Mouse (Mus musculus) splenic B cell, adult 2 months (primary cell): Measurements from ENCODE around the gene Dnah8.
A peak's percentile ranks its signal among the peaks of the same experiment; 100 is the strongest.

Experiments used
- DNase-seq: peaks from one replicate; pipeline ENCODE4 v3.0.0-alpha.2; 2011; ENCODE audit warnings: low read depth, low spot score
- H3K27me3 ChIP-seq: 2 replicates; pipeline ENCODE4 v1.6.1; 2012; ENCODE audit warnings: mild to moderate bottlenecking, low read length, moderate library complexity, mixed read lengths; ENCODE audit not compliant: control insufficient read depth, poor library complexity, insufficient read depth, severe bottlenecking
- H3K36me3 ChIP-seq: 2 replicates; pipeline ENCODE4 v1.6.1; 2012; ENCODE audit warnings: mild to moderate bottlenecking, low read length, moderate library complexity, mixed read lengths; ENCODE audit not compliant: control insufficient read depth, poor library complexity, insufficient read depth, severe bottlenecking

Dnah8 gene

DNA sequence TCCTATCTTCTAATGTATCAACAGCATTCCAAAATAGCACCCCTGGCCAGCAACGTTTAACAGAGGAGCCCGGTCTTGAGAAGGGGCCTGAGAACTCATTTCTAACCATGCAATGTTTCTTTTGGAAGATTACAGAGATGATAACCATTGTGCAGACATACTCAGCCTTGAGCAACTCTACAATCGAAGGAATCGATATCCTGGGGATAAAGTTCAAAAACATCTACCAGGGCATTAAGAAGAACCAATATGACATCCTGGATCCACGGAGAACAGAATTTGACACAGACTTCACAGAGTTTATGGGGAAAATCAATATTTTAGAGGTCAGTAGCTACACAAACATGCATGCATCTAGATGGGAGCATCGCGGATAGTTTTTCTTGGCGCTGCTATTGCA lies 39.0 kb downstream of the Dnah8 start:
- Histone ChIP-seq H3K27me3 (no peaks in the 10 kb centered on the region), H3K36me3 (no peaks in the 10 kb centered on the region)
- DNase-seq = no peak

DNA sequence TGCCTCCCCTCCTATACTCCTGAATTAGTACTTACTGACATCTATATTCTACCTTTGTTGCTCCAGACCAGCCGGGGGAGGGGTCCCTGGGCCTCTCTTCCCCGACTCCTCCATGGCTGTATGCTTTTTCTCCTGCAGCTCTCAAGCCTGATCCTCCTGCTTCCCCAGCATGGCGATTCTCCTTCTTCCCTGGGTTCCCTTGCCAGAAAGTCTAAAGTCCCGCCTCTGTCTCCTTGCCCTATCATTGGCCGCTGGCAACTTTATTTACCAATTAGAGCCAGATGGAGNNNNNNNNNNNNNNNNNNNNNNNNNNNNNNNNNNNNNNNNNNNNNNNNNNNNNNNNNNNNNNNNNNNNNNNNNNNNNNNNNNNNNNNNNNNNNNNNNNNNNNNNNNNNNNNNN lies 40.7 kb downstream of the Dnah8 start:
- Histone ChIP-seq H3K36me3 (no peaks in the 10 kb centered on the region), H3K27me3 (no peaks in the 10 kb centered on the region)
- no peak for DNase-seq

DNA sequence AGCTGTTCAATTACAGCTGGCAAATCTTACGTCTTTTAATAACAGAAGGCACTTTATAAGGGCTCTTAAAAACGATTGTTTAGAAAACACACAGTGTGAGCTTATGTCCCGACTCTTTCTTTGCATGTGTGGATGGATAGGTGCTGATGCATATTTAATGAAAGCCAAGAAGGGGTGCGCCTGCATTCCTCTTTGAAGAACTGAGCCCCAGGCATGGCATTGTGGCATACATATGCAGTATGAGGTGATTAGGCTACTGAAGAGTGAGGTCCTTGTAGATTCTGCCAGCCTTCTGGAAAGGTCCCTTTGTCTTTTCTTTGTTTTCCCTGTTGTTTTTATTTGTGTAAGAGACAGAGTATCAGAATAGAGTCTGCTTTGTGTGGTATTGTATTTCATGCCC lies 48.4 kb downstream of the Dnah8 start:
- DNase-seq = no peak
- Histone ChIP-seq H3K36me3 (0 out of 2 replicates have a peak, but pooled peaks cover 1% of the 10 kb centered on the region), H3K27me3 (no peaks in the 10 kb centered on the region)

DNA sequence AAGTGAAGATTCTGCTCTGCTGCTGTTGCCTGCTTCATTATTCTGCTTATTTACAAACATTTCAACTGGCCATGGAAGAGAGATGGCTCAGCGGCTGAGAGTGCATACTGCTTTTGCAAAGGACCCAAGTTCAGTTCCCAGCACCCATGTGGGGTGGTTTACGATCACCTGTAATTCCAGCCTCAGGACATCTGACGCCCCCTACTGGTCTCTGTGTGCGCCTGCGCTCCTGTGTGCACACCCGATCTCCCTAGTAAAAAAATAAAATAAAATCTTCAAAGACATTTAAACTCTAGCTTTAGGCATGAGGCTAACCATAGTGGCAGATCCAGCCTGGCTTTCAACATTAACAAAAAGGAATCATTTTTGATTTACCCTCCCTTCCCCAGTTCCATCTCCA lies 48.9 kb downstream of the Dnah8 start:
- no peaks in the 10 kb centered on the region for H3K27me3 ChIP-seq
- DNase-seq = no peak
- 0 out of 2 replicates have a peak, but pooled peaks cover 1% of the 10 kb centered on the region for H3K36me3 ChIP-seq

DNA sequence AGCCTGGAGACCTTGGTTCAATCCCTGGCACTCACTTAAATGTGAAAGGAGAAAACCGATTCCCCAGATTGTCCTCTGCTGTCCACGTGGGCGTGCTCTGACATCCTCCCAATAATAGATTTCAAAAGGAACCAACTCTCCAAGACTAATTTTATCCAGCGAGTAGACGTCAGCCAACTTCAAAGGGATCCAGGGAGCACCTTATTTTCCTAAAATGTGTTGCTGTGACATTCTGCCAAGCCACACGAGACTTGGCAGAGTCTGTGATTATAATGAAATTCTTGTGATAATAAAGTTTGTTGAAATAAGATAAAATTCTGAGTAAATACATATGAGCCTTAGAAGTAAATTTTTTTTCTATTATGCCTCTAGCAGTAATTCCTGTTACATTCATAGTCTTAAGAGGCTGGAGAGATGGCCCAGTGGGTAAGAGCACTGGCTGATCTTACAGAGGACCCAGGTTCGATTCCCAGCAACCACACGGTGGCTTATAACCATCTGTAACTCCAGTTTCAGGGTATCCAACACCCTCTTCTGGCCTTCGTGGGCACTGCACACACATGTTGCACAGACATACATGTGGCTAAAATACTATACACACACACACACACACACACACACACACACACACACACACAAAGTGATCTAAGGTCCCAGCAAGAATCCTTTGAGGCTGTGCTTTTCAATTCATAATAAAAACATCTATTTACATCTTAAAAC lies 51.0 kb downstream of the Dnah8 start:
- no peak for DNase-seq
- H3K36me3 ChIP-seq = 0 out of 2 replicates have a peak, but pooled peaks cover 1% of the 10 kb centered on the region
- H3K27me3 ChIP-seq = no peaks in the 10 kb centered on the region

DNA sequence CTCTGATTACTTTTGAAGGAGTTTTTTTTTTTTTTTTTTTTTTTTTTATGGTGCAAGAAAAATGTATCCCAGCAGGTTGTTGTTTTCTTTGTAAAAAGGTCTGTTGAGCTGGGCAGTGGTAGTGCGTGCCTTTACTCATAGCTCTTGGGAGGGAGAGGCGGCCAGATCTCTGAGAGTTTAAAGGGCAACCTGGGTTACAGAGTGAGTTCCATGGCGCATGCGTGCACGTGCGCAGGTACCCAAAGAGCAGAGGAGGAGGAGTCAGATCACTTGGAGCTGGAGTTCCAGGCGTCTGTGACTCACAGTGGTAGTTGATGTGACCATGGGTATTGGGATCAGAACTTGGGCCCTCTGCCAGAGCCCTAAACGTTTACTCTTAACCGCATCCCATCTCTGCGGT lies 54.4 kb downstream of the Dnah8 start:
- DNase-seq = no peak
- no peaks in the 10 kb centered on the region for H3K36me3 ChIP-seq

DNA sequence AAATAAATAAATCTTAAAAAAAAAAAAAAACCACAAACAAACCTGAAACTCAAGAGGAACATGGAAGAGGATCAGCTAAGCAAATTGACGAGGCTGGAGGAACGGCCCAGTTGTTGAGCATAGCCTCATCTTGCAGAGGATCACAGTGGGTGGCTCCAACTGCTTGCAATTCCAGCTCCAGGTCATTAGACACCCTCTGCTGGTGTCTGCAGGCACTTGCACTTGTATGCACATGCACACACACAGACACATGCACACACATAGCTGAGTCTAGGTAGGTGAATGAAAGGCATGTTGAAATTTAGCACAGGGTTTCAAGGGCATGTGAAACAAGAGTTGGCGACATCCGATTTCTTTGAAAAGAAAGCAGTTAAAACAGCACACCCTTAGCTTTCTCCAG lies 55.5 kb downstream of the Dnah8 start:
- Histone ChIP-seq H3K27me3 (no peaks in the 10 kb centered on the region), H3K36me3 (no peaks in the 10 kb centered on the region)
- DNase-seq = no peak

More for the DNA sequence above, 54.4 kb downstream of the Dnah8 start:
- no peaks in the 10 kb centered on the region for H3K27me3 ChIP-seq

DNA sequence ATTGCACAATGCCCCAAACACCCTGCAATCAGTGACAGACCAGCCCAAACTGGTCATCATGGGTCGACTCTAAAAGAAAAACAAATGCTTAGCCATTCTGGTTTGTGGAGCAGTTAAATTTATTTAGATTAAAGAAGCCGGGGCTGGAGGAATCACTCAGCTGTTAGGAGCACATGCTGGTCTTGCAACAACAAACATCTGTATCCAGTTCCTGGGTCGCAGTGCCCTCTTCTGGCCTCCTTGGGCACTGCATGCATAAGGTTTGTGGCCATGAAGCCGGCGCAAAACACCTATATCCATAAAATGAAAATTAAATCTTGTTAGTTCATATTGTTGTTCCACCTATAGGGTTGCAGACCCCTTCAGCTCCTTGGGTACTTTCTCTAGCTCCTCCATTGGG lies 57.5 kb downstream of the Dnah8 start:
- H3K36me3 ChIP-seq = no peaks in the 10 kb centered on the region
- peak; percentile 78 for DNase-seq
- H3K27me3 ChIP-seq = no peaks in the 10 kb centered on the region

DNA sequence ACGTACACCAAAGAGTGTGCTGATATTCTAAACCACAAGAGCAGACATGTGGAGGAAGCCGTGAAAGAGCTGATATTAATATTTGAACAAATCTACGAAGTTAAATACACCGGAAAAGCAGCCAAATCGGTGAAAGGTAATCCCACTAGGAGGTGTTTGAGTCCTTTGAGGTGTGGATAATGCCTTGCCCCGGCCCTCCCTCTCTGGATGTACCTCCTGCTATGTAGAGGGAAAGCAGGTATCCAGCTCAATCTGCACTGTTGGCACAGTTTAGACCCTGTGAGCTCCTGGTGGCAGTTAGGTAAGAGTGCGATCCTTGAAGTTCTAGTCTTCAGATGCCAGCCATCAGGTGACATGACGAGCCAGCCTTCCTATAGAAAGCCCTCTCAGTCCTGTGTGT lies 66.0 kb downstream of the Dnah8 start:
- no peaks in the 10 kb centered on the region for H3K27me3 ChIP-seq
- no peak for DNase-seq
- no peaks in the 10 kb centered on the region for H3K36me3 ChIP-seq

DNA sequence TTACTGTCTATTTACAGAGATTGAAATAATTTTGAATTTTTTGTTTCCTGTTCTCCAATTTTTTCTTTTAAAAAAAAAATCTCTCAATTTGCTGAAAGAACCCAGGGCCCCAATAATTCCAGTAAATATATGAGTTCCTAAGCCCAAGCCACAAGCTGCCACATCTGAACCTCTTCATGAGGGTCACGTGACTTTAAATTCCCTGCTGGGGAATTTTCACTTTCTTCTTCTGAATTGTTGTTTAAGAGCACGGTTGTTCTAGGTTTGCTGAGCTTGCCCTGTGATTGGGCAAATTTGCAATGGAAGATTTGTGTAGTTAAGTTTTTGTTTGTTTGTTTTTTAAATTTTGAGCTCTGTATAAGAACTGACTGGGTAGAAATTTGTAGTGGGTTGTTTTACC lies 67.3 kb downstream of the Dnah8 start:
- no peak for DNase-seq

DNA sequence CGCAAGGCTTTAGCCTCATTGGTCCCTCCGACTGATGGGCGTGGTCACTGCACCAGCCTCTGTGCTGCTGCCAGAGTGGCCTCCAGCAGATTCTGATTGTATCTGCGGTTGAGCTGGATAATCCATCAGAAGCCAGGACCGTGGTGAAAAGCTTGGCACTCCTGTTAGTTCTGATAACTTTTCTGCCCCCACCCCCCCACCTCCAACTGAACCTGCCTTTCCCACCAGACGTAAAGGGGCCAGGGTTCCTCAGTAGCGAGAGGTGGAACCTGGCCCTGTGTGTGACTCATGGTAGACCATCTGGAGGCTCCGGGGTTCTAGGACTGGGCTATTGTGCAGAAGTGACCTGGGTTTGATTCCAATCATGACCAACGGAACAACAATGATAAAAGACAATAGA lies 70.1 kb downstream of the Dnah8 start:
- no peak for DNase-seq
- Histone ChIP-seq H3K36me3 (peaks cover 2% of the 10 kb centered on the region; the same call in 1 of the 2 replicates), H3K27me3 (no peaks in the 10 kb centered on the region)

More for the DNA sequence above, 67.3 kb downstream of the Dnah8 start:
- Histone ChIP-seq H3K27me3 (no peaks in the 10 kb centered on the region), H3K36me3 (peaks cover 2% of the 10 kb centered on the region; the same call in 1 of the 2 replicates)

DNA sequence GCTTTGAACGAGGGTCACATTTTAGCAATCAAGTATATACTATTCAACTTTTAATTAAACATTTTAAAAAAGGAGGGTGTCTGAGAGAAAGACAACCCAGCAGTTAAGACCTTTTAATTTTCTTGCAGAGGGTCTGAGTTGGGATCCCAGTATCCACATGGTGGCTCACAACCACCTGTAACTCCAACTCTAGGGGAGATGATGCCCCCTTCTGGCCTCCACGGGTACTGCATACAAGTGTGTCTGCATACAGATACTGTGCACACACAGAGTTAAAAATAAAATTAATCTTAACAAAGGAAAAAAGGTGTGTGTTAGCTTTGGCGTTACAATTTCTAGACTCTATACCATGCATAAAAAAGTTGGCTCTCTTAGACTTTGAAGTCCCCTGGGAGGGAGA lies 90.6 kb downstream of the Dnah8 start:
- DNase-seq = peak; percentile 31
- H3K27me3 ChIP-seq = no peaks in the 10 kb centered on the region
- H3K36me3 ChIP-seq = no peaks in the 10 kb centered on the region; the same call in 1 of the 2 replicates

DNA sequence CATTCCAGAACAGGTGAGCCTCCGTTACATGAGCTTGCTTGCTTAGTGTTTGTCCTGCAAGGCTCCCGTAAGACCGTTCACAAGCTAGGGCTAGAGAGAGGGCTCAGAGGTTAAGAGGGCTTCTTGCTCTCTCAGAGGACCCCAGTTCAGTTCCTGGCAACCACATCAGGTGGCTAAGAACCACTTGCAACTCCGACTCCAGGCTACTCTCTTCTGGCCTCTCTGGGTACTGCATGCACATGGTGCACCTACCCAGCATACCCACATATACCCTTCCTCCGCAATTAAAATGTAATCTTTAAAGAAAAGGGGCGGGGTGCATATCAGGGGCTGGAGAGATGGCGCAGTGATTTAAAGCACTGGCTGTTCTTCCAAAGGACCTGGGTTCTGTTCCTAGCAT lies 94.0 kb downstream of the Dnah8 start:
- no peaks in the 10 kb centered on the region; the same call in 1 of the 2 replicates for H3K36me3 ChIP-seq
- no peaks in the 10 kb centered on the region for H3K27me3 ChIP-seq
- no peak for DNase-seq

DNA sequence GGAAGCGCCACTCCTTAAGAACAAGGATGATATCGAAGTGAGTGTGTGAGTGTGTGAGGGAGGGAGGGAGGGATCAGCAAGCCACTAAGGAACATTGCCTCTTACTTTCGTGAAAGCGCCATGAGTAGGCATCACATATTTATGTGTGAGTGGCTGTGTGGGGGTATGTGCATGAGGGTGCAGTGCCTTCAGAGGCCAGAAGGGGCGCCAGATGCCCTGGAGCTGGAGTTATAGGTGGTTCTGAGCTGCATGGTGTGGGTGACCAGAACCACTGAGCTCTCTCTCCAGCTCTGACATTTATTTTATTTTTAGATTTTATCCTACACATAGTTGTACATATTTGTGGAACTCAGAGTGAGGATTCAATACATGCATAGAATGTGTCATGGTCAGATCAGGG lies 94.9 kb downstream of the Dnah8 start:
- no peaks in the 10 kb centered on the region for H3K27me3 ChIP-seq
- no peak for DNase-seq
- H3K36me3 ChIP-seq = no peaks in the 10 kb centered on the region; the same call in 1 of the 2 replicates

DNA sequence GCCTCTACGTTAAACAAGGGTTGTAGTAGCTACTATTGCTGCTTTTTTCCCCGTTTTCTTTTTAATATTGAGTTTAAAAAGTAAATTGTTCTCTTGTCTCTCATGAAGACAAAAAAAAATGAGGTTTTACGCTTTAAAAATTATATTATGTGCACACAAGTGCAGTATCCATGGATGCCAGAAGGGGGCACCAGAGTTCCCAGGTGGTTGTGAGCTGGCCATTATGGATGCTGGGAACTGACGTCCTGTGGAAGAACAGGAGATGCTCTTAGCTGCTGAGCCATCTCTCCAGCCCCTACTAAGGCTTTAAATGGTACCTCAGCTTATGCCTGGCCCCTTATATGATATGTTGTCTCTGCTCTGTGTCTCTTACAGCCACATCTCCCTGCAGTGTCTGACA lies 103.6 kb downstream of the Dnah8 start:
- Histone ChIP-seq H3K27me3 (no peaks in the 10 kb centered on the region), H3K36me3 (0 out of 2 replicates have a peak, but pooled peaks cover 5% of the 10 kb centered on the region)
- DNase-seq = no peak

DNA sequence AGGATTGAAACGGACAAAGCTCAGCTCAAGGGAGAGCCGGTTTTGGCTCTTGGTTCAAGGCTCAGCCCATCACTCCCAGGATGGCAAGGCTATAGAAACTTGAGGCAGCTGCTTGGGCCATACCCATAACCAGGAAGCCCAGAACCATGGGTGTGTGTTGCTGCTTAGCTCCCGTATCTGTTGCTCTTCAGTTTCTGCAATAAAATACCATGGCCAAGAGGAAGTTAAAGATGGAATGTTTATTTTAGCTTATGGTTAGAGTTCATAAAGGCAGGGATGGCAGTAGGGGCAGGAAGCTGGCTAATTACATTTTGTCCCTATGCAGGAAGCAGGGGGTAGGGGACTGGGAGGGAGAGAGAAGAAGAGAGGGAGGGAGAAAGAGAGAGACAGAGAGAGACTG lies 108.6 kb downstream of the Dnah8 start:
- DNase-seq = no peak
- no peaks in the 10 kb centered on the region; the same call in 1 of the 2 replicates for H3K27me3 ChIP-seq
- 0 out of 2 replicates have a peak, but pooled peaks cover 3% of the 10 kb centered on the region for H3K36me3 ChIP-seq
